8 mouse cellular contexts compared by ENCODE assay signal in the genomic region with DNA sequence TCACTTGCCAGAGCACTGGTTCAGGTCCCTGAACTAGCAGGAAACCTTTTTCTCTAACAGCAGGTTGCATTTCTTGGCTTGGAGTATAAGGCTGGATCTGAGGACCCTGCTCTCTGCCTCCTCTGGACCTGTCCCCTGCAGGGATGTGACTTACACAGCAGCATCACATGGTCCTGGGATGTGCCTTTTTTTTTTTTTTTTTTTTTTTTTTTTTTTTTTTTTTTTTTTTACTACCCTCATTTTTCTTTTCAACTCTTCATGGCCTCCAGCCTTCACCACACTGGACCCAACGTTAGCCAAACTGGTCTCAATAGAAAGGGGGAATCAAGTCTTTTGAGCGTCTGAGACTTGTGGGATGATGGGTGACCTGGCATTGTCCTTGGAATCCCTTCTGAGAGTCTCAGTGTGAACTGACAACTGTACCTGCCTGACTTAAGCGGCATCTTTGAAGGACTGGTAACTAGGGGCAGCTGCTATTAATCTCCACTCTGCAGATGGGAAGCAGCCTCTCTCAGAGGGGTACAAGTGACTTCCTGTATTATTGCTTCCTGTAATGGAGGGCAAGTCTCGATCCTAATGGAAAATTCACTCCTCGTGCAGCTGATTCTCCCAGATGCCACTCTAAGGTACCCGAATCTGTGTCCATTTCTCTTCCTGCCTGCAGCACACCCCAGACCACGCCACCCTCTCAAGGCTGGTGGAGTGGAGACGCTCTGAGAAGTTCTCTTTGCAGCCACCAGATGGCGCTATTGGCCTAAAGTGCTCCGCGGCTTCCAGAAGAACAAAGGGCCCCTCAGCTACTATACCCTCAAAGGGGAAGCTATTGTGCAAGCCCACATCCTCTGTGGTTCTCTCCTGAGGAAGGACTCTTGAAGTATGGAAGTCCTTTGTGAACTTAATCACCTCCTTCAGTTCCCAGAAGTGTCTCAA. TPM values are rescaled to one million over a fixed set of nuclear protein-coding genes. Genes with fewer than 3 reads are reported as not detected.
DNase-seq lines count a peak whose midpoint lies in the region; ATAC-seq and TF ChIP-seq lines count a peak whose summit lies in the region.

No protein-coding gene starts in this region.

- H3K4me3 ChIP-seq in C2C12 (ENCODE audit: insufficient read depth, poor library complexity, severe bottlenecking), result no peak overlapping the region
- peak overlapping the region; percentile 24 for H3K4me3 ChIP-seq in bone marrow, adult 2 months (replicated peaks; ENCODE audit: control insufficient read depth, low read depth, low read length)
- H3K4me3 ChIP-seq in embryonic facial prominence, embryonic 14.5 days (ENCODE audit: low read depth, low read length), result no peak overlapping the region
- H3K4me3 ChIP-seq in heart, embryonic 12.5 days, result no peak overlapping the region
- no peak overlapping the region for H3K4me3 ChIP-seq in liver, embryonic 13.5 days (replicated peaks)
- H3K4me3 ChIP-seq in stomach, embryonic 14.5 days (ENCODE audit: low read depth, low read length), result no peak overlapping the region

- peak; percentile 75 for TF ChIP-seq CTCF in C2C12 (IDR thresholded peaks at IDR 0.05; ENCODE audit: control insufficient read depth, insufficient read depth, insufficient read length)
- TF ChIP-seq CTCF in bone marrow, adult 2 months (IDR thresholded peaks at IDR 0.05; ENCODE audit: control insufficient read depth, insufficient read depth, low read length), result peak; percentile 89

- peaks cover 44% of the 10 kb centered on the region for H3K27me3 ChIP-seq in C2C12 (ENCODE audit: control insufficient read depth, insufficient read depth, insufficient read length)
- H3K27me3 ChIP-seq in embryonic facial prominence, embryonic 14.5 days (replicated peaks; ENCODE audit: control insufficient read depth, insufficient read depth, low read length), result no peaks in the 10 kb centered on the region
- H3K27me3 ChIP-seq in heart, embryonic 12.5 days (replicated peaks), result peaks cover 85% of the 10 kb centered on the region
- H3K27me3 ChIP-seq in liver, embryonic 13.5 days, result peaks cover 89% of the 10 kb centered on the region
- no peaks in the 10 kb centered on the region for H3K27me3 ChIP-seq in stomach, embryonic 14.5 days (ENCODE audit: control insufficient read depth, insufficient read depth, low read length)

- H3K36me3 ChIP-seq in C2C12 (ENCODE audit: control insufficient read depth, insufficient read depth), result no peaks in the 10 kb centered on the region
- no peaks in the 10 kb centered on the region for H3K36me3 ChIP-seq in embryonic facial prominence, embryonic 14.5 days (ENCODE audit: control insufficient read depth, insufficient read depth, low read length)
- H3K36me3 ChIP-seq in heart, embryonic 12.5 days, result no peaks in the 10 kb centered on the region
- H3K36me3 ChIP-seq in liver, embryonic 13.5 days, result no peaks in the 10 kb centered on the region
- H3K36me3 ChIP-seq in stomach, embryonic 14.5 days (ENCODE audit: control insufficient read depth, insufficient read depth, low read length), result no peaks in the 10 kb centered on the region

- H3K4me1 ChIP-seq in bone marrow, adult 2 months (ENCODE audit: control insufficient read depth, insufficient read depth, low read length), result peaks cover 12% of the 10 kb centered on the region
- H3K4me1 ChIP-seq in embryonic facial prominence, embryonic 14.5 days (ENCODE audit: control insufficient read depth, insufficient read depth, low read length), result no peaks in the 10 kb centered on the region
- no peaks in the 10 kb centered on the region for H3K4me1 ChIP-seq in heart, embryonic 12.5 days (replicated peaks)
- no peaks in the 10 kb centered on the region for H3K4me1 ChIP-seq in liver, embryonic 13.5 days (replicated peaks)
- no peaks in the 10 kb centered on the region for H3K4me1 ChIP-seq in stomach, embryonic 14.5 days (ENCODE audit: control insufficient read depth, insufficient read depth, low read length)

- H3K9me3 ChIP-seq in embryonic facial prominence, embryonic 14.5 days (ENCODE audit: control insufficient read depth, low read length), result no peaks in the 10 kb centered on the region
- no peaks in the 10 kb centered on the region for H3K9me3 ChIP-seq in heart, embryonic 12.5 days (replicated peaks)
- no peaks in the 10 kb centered on the region for H3K9me3 ChIP-seq in liver, embryonic 13.5 days (replicated peaks)
- no peaks in the 10 kb centered on the region for H3K9me3 ChIP-seq in stomach, embryonic 14.5 days (ENCODE audit: control insufficient read depth, low read depth, low read length)

- H3K9ac ChIP-seq in embryonic facial prominence, embryonic 14.5 days (ENCODE audit: low read depth, low read length), result no peak overlapping the region
- no peak overlapping the region for H3K9ac ChIP-seq in heart, embryonic 12.5 days
- no peak overlapping the region for H3K9ac ChIP-seq in liver, embryonic 13.5 days
- no peak overlapping the region for H3K9ac ChIP-seq in stomach, embryonic 14.5 days (replicated peaks; ENCODE audit: low read depth, low read length)

- WGBS in bone marrow, adult 2 months, result 6% methylated on average over 11 of the region's 11 CpGs
- WGBS in embryonic facial prominence, embryonic 14.5 days, result 12% methylated on average over 11 of the region's 11 CpGs
- WGBS in heart, embryonic 12.5 days, result 13% methylated on average over 11 of the region's 11 CpGs
- 9% methylated on average over 11 of the region's 11 CpGs for WGBS in liver, embryonic 13.5 days (ENCODE audit: insufficient replicate concordance)
- 12% methylated on average over 11 of the region's 11 CpGs for WGBS in stomach, embryonic 14.5 days

- peak; percentile 93 for DNase-seq in embryonic facial prominence, embryonic 14.5 days (ENCODE audit: low spot score)
- DNase-seq in kidney, postnatal 10 days, result peak; percentile 88
- DNase-seq in liver, embryonic 13.5 days, result peak; percentile 45
- peak; percentile 77 to 85 for DNase-seq in natural killer cell, adult 2 months (ENCODE audit: low spot score in 2 of 2)

- H3K27ac ChIP-seq in bone marrow, adult 2 months (ENCODE audit: control insufficient read depth, insufficient read depth, low read depth, low read length, poor library complexity), result peak overlapping the region; percentile 66
- H3K27ac ChIP-seq in embryonic facial prominence, embryonic 14.5 days (replicated peaks; ENCODE audit: low read depth, low read length), result no peak overlapping the region
- no peak overlapping the region for H3K27ac ChIP-seq in heart, embryonic 12.5 days (ENCODE audit: poor library complexity, severe bottlenecking)
- no peak overlapping the region for H3K27ac ChIP-seq in liver, embryonic 13.5 days
- H3K27ac ChIP-seq in stomach, embryonic 14.5 days (ENCODE audit: low read length), result no peak overlapping the region

- H3K79me3 ChIP-seq in C2C12 (ENCODE audit: low read depth), result no peaks in the 10 kb centered on the region

- no peaks in the 10 kb centered on the region for H3K79me2 ChIP-seq in C2C12 (ENCODE audit: control insufficient read depth, insufficient read depth)

- no peak for TF ChIP-seq POLR2A in bone marrow, adult 2 months (IDR thresholded peaks at IDR 0.05; ENCODE audit: borderline replicate concordance, control insufficient read depth, low read depth, low read length)

- ATAC-seq in embryonic facial prominence, embryonic 14.5 days (ENCODE audit: low read depth), result peak; percentile 88
- ATAC-seq in heart, embryonic 12.5 days (ENCODE audit: insufficient number of reproducible peaks, low FRiP score), result peak; percentile 63
- ATAC-seq in liver, embryonic 13.5 days (ENCODE audit: low read depth), result peak; percentile 50; the same call in 1 of the 2 replicates
- peak; percentile 65; the same call in 1 of the 2 replicates for ATAC-seq in stomach, embryonic 14.5 days (ENCODE audit: insufficient number of reproducible peaks, insufficient read depth, low FRiP score, low read depth)

- no peak overlapping the region for H3ac ChIP-seq in C2C12 (ENCODE audit: control insufficient read depth, insufficient read length, low read depth)

- peak overlapping the region; percentile 19; the same call in 1 of the 2 replicates for H3K4me2 ChIP-seq in embryonic facial prominence, embryonic 14.5 days (ENCODE audit: low read depth, low read length)
- H3K4me2 ChIP-seq in heart, embryonic 12.5 days, result 0 out of 2 replicates have a peak overlapping the region, but pooled peaks have one; percentile 15
- H3K4me2 ChIP-seq in liver, embryonic 13.5 days, result no peak overlapping the region
- 0 out of 2 replicates have a peak overlapping the region, but pooled peaks have one; percentile 12 for H3K4me2 ChIP-seq in stomach, embryonic 14.5 days (replicated peaks; ENCODE audit: low read depth, low read length)

RNA-seq across cellular contexts. Expression of a gene that starts 7.1 kb away (rescaled TPM):
- not detected for polyA plus RNA-seq in C2C12 (2012; fragmentation: generic; extraction: Trizol)
- 6.7 TPM in 1 of 2 replicates, not detected in the other for polyA plus RNA-seq in bone marrow, adult 2 months (2011; ENCODE audit: insufficient read depth, insufficient read length, low replicate concordance, missing spikeins)
- polyA plus RNA-seq in embryonic facial prominence, embryonic 14.5 days (2014; fragmentation: Nextera tagmentation; extraction: Ambion mirVana), result not detected in 2 replicates
- not detected in 2 replicates for polyA plus RNA-seq in heart, embryonic 12.5 days (2016; fragmentation: Nextera tagmentation; extraction: Ambion mirVana)
- polyA plus RNA-seq in liver, embryonic 13.5 days (2015; fragmentation: Nextera tagmentation; extraction: Ambion mirVana), result not detected in 2 replicates
- polyA plus RNA-seq in stomach, embryonic 14.5 days (2014; fragmentation: Nextera tagmentation; extraction: Ambion mirVana), result 0.18 TPM in 1 of 2 replicates, not detected in the other

RNA-seq across cellular contexts. Expression of a gene that starts 9.9 kb away (rescaled TPM):
- polyA plus RNA-seq in C2C12 (2012; fragmentation: generic; extraction: Trizol), result not detected
- polyA plus RNA-seq in bone marrow, adult 2 months (2011; ENCODE audit: insufficient read depth, insufficient read length, low replicate concordance, missing spikeins), result not detected in 2 replicates
- polyA plus RNA-seq in embryonic facial prominence, embryonic 14.5 days (2014; fragmentation: Nextera tagmentation; extraction: Ambion mirVana), result 0.70 TPM in 1 of 2 replicates, not detected in the other
- not detected in 2 replicates for polyA plus RNA-seq in heart, embryonic 12.5 days (2016; fragmentation: Nextera tagmentation; extraction: Ambion mirVana)
- not detected in 2 replicates for polyA plus RNA-seq in liver, embryonic 13.5 days (2015; fragmentation: Nextera tagmentation; extraction: Ambion mirVana)
- polyA plus RNA-seq in stomach, embryonic 14.5 days (2014; fragmentation: Nextera tagmentation; extraction: Ambion mirVana), result 0.52 TPM in 1 of 2 replicates, not detected in the other

RNA-seq across cellular contexts. Expression of a gene that starts 21.5 kb away (rescaled TPM):
- polyA plus RNA-seq in C2C12 (2012; fragmentation: generic; extraction: Trizol), result not detected
- 1.3 TPM in 2 replicates for polyA plus RNA-seq in bone marrow, adult 2 months (2011; ENCODE audit: insufficient read depth, insufficient read length, low replicate concordance, missing spikeins)
- not detected in 2 replicates for polyA plus RNA-seq in embryonic facial prominence, embryonic 14.5 days (2014; fragmentation: Nextera tagmentation; extraction: Ambion mirVana)
- polyA plus RNA-seq in heart, embryonic 12.5 days (2016; fragmentation: Nextera tagmentation; extraction: Ambion mirVana), result 0.96 TPM in 1 of 2 replicates, not detected in the other
- 56.5 and 59.8 TPM in 2 replicates for polyA plus RNA-seq in liver, embryonic 13.5 days (2015; fragmentation: Nextera tagmentation; extraction: Ambion mirVana)
- not detected in 2 replicates for polyA plus RNA-seq in stomach, embryonic 14.5 days (2014; fragmentation: Nextera tagmentation; extraction: Ambion mirVana)

RNA-seq across cellular contexts. Expression of a gene that starts 35.6 kb away (rescaled TPM):
- polyA plus RNA-seq in C2C12 (2012; fragmentation: generic; extraction: Trizol), result 0.08 TPM
- 20.6 and 51.6 TPM in 2 replicates for polyA plus RNA-seq in bone marrow, adult 2 months (2011; ENCODE audit: insufficient read depth, insufficient read length, low replicate concordance, missing spikeins)
- 1.3 and 3.3 TPM in 2 replicates for polyA plus RNA-seq in embryonic facial prominence, embryonic 14.5 days (2014; fragmentation: Nextera tagmentation; extraction: Ambion mirVana)
- 0.42 and 0.52 TPM in 2 replicates for polyA plus RNA-seq in heart, embryonic 12.5 days (2016; fragmentation: Nextera tagmentation; extraction: Ambion mirVana)
- 1.4 and 1.8 TPM in 2 replicates for polyA plus RNA-seq in liver, embryonic 13.5 days (2015; fragmentation: Nextera tagmentation; extraction: Ambion mirVana)
- 0.53 and 0.78 TPM in 2 replicates for polyA plus RNA-seq in stomach, embryonic 14.5 days (2014; fragmentation: Nextera tagmentation; extraction: Ambion mirVana)

RNA-seq across cellular contexts. Expression of a gene that starts 39.8 kb away (rescaled TPM):
- 81.9 TPM for polyA plus RNA-seq in C2C12 (2012; fragmentation: generic; extraction: Trizol)
- 64.8 and 109 TPM in 2 replicates for polyA plus RNA-seq in bone marrow, adult 2 months (2011; ENCODE audit: insufficient read depth, insufficient read length, low replicate concordance, missing spikeins)
- polyA plus RNA-seq in embryonic facial prominence, embryonic 14.5 days (2014; fragmentation: Nextera tagmentation; extraction: Ambion mirVana), result 44.0 and 46.6 TPM in 2 replicates
- 27.6 and 29.1 TPM in 2 replicates for polyA plus RNA-seq in heart, embryonic 12.5 days (2016; fragmentation: Nextera tagmentation; extraction: Ambion mirVana)
- polyA plus RNA-seq in liver, embryonic 13.5 days (2015; fragmentation: Nextera tagmentation; extraction: Ambion mirVana), result 23.7 and 25.2 TPM in 2 replicates
- polyA plus RNA-seq in stomach, embryonic 14.5 days (2014; fragmentation: Nextera tagmentation; extraction: Ambion mirVana), result 35.5 and 36.9 TPM in 2 replicates

Comparison
In these comparisons a context has a peak if more than half of its experiments do, and no peak if none do; other contexts are left out.
1. RNA of a gene that starts 21.5 kb away (polyA plus RNA-seq): 56.5 to 59.8 TPM in liver, embryonic 13.5 days; 1.3 TPM in bone marrow, adult 2 months, 0.96 TPM in heart, embryonic 12.5 days, not detected in C2C12 (single experiment), not detected in embryonic facial prominence, embryonic 14.5 days and not detected in stomach, embryonic 14.5 days; every median in the first group is over 10 times any median in the second.
2. Peak in every context shown above with its lines, with median percentiles within 50 percentile points of each other: ATAC-seq and DNase-seq.